Mouse (Mus musculus) cerebellum, adult 2 months (tissue): ENCODE measurements around the gene Fbh1.

Experiments used
- CTCF ChIP-seq: fragments of 200-500 bp; IDR thresholded peaks from 2 replicates; pipeline ENCODE4 v1.5.1; 2011; ENCODE audit warnings: low read depth, mild to moderate bottlenecking, control low read depth, low read length, moderate library complexity, borderline replicate concordance; ENCODE audit not compliant: insufficient read depth
- POLR2A ChIP-seq: fragments of 200-500 bp; IDR thresholded peaks from 2 replicates; pipeline ENCODE4 v1.6.1; 2011; ENCODE audit warnings: low read length, control low read depth, borderline replicate concordance; ENCODE audit not compliant: insufficient read depth

- TF ChIP-seq POLR2A (no peak), CTCF (no peak)
Observed at GRCm38 (mm10) chr2:11774426-11774825, 3.0 kb downstream of the Fbh1 start.
